Mouse (Mus musculus): ENCODE results near the gene Rad9a.

Gene Rad9a

DNA sequence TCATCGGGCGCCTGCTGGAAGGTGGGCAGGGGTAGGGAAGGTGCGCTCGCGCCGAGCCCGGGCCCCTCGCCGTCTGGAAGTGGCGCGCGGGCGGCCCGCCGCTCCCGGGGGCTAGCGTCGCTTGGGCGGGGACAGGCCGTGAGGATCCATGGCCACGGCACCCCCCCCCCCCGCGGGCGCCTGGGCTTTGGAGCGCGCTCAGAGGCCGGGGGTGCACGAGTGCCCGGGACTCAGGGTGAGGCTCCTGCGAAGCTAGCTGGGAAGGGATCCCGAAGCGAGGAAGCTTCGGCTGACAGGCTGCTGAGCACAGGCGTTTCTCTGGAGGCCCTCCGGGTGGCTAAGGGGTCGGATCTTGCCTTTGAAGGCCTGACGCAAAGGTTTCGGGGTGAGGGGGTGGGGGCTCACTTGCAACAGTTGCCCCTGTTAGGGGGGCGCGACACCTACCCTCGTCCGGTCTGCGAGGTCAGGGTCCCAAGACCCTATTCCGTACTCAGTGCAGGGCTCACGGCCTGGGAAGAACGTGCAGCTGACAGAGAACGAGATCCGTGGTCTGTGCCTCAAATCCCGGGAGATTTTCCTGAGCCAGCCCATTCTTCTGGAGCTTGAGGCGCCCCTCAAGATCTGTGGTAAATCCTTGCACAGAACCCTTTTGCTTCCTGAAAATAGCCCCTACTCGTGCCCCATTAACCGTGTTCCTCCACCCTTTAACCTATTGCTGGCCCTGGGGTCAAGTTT lies 9.0 kb downstream of the Rad9a start:
- no peak for DNase-seq

DNA sequence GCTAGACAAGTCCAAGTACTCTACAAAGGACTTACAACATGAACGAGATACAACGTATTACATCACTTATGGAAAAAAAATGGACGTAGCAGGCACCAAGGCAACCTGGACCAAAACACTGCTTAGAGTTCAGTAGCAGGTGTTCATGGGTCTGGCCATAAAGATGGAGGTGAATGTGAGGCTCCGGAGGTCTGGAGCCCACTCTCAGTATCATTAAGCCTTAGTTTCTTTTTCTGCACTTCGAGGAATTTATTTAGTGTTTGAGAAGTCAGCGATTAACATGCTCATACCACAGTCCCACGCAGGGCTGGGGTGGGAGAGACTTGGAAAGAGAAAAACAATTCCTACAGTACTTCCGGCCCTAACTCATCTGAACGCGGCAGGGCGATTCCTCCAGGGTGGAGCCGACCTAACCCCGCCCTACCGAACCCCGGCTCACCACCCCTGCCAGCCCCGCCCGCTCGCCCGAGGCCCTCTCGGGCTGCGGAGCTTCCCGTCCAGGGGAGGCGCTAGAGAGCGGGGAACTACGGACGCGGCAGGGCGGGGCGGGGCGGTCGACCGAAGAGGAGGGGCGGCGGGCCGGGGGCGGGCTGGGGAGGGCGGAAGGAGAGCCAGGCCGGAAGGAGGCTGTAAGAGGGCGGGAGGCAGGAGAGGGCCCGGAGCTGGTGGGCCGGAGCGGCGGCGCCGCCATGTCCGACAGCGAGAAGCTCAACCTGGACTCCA lies 9.8 kb downstream of the Rad9a start, which contains the start of gene Ppp1ca:
Gene Ppp1ca, plus strand, starts transcription at position 538 of the 723 bp plus-strand sequence.
- DNase-seq = peak; percentile 97

DNA sequence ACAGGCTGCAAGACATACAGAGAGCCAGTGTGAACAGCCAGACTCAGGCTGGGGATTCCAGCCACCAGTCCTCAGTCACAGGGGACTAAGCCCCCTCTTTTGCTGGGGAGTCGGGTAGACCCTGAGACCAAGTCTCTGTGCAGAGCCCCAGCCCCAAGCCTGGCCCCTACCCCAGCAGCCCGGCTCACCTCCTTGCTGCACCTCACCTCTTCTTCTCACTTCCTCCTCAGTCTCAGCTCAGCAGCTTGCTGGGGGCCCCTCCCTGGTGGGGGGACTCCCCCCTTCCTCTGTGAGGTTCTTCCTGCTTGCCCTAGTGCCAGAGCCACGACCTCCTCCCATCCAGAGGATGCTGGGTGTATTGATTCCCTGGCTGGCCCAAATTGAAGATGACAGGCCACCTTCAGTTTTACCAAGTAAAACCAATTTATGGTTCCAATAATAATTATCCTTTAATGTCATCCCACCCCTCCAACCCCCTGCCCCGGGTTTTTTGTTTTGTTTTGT lies 10.6 kb downstream of the Rad9a start, which contains the start of gene Tbc1d10c:
Gene Tbc1d10c, minus strand, starts transcription at position 454 of the 504 bp plus-strand sequence.
- DNase-seq = peak; percentile 70

DNA sequence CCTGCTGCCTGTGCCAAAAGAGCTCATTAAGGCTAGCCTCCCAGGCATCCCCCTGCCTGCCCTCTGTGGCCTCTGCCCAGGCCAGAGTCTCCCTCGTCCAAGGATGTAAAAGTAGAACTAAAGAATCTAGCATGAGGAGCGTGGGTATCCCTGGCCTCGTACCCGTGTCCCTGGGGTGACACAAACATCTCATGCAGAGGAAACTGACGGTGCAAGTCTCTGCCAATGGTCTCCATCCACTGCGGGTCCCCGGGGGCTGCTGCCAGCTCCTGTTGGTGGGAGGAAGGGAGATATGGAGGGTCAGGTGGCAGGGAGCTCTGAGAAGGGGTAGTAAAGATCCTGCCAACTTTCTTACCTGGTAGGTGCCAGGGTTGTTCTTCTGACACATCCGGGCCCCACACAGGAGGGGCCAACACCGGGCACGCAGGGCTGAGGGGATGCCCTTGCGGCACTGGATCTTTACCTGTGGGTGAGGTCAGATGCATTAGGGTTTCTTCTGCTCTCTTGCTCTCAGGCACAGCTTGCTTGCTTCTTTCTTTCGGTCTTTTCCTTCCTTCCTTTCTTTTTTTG lies 12.3 kb downstream of the Rad9a start:
- no peak for DNase-seq

DNA sequence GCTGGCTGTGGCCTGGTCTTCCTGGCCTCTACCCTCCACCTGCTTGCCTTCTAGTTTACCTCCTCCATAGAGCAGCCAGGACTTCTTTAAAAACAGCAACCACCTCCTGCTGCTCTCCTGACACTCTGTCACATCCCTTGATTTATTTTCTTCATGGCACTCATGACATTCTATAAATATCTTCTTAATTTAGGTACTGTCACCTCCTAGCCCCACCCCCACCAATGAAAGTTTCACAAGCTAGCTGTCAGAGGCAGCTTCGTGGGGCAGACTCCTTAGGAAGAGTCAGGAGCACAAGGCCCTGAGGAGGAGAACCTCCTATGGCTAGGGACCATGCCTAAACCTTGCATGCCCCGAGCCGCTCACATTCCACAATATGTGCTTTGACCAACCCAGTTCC lies 14.2 kb downstream of the Rad9a start:
- no peak for DNase-seq

DNA sequence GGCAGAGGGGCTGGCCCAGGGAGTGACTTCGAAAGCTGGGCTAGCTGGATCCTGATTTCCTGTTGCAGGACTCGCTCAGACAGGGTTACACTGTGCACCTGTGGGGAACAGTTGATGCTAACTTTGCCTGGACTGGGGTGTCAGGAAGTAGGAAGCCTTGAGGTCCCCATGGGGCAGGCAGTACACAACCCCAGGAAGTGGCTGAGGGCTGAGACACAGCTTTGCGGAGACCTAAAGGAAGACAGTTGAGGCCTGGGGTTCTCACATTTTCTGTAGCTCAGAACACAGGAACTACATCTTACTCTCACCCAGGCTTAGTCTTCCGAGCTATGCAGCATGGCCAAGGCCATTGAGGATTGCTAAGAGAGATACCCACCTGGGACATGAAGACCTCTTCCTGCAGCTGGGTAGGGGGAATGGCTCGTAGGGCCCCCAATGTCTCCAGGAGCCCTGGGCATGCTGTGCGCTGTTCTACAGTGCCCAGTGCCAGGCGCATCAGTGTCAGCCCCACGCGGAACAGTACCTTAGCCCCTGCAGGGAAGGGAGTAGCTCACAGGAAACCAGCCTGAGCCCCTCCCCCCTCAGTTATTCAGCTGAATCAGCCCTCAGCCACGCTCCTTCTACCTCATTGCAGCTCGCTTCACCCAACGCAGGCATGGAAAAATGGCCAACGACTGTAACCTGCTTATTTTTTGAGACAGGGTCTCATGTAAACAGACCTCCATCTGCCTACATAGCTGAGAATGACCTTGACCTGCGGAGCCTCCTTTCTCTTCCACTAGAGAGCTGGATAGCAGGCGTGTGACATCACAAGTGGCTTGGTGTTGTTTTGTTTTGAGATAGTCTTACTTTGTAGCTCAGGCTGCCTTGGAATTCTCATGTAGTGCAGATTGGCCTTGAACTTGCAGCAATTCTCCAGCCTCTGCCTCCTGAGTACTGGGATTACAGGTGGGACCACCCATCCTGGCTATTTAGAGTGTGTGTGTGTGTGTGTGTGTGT lies 16.2 kb downstream of the Rad9a start:
- DNase-seq = peak; percentile 44

DNA sequence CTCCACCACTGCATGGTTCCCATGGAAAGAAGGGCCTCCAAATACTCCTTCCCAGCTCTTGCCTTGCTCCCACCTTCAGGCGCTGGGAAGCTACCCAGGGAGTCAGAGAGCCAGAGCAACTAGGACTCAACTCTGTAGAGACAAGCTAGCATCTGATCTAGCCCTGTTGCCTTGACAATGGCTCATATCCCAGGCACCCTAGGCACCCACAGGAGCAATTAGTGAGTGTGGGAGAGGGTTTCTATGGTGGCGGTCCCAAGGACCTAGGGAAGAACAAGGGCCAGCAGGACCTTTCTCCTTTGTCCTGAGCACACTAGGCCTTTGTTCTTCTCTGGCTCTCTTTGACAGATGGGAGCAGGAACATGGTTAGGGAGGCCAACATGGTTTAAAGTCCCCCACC lies 17.8 kb downstream of the Rad9a start:
- DNase-seq = no peak

DNA sequence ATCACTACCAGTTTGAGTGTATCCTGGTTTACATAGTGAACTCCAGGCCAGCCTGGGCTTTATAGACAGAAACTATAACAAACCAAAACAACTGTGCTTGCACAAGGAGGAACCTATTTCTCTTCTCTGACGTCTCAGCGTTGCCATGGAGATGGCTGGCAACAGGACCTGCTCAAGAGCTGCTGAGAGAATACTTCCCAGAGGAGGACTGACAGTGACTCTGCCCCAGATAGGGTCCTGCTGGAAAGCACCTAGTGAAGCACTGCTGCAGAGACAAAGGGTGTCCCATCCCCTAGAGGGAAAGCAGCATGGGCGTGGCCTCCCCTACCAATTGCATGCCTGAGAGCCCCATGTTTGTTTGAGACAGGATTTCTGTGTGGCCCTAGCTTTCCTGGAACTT lies 19.6 kb downstream of the Rad9a start:
- peak; percentile 87 for DNase-seq

DNA sequence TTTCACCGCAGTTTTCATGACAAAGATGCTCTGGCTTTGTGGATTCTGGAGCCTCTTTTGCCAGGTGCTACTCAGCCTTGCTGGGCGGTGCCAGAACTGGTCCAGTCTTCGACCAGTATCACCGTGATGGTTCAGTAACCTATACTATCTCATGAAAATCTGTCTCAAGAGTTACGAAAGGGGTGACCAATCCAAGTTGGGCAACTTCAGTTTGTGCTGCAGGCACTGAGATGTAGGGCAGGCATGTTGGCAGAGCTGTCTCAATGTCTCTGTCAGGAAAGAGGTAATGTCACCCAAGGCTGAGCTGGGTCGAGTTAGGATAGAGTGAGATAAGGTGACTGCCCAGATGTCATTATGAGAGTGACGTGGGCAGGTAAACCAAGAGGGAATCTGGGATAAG lies 21.1 kb downstream of the Rad9a start:
- no peak for DNase-seq

DNA sequence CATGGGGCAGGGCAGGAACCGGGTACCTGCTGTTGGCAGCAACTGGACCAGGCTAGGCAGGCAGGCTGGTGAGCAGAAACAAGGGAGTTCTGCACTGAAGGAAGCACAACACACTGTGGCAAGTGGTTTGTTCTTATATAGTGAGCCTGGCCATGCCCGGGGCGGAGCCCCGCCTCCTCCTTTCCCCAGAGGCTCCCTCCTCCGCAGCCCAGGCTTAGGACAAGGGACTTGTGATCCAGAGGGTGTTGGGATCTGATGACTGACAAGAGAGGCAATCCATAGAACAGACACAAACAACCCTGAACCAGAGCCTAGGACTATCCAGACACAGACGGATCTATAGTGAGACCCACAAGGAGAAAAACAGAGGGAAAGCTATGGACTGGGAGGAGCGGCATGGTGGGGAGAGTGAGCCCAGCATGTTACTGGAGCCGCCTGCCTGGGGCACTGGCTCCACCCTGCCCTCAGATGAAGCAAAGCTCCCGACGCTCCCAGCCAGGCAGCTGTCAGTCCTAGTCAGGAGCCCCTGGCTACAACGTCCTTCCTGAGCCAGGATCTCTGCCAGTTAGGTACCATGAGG lies 26.0 kb downstream of the Rad9a start, which contains the start of gene Carns1:
Gene Carns1, minus strand, starts transcription at position 112 of the 580 bp plus-strand sequence.
- peak; percentile 56 for DNase-seq

DNA sequence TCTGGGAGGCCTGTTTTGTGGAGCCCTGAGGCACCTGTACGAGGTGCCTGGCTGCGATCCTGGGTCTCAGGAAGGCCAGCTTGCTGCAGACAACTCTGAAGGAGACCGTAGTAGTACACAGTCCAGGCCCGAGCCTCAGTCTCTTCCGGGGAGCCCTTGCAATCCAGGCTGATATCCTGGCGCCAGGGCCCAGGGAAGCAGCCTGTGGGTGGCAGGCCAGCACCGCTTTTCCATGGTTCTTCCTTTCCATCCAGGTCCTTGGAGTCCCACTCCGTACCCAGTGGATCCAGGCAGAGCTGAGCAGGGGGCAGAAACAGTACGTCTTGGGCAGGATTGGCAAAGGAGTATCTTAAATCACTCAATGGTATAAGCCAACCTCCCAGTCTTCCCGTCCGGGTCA lies 28.5 kb downstream of the Rad9a start:
- no peak for DNase-seq

DNA sequence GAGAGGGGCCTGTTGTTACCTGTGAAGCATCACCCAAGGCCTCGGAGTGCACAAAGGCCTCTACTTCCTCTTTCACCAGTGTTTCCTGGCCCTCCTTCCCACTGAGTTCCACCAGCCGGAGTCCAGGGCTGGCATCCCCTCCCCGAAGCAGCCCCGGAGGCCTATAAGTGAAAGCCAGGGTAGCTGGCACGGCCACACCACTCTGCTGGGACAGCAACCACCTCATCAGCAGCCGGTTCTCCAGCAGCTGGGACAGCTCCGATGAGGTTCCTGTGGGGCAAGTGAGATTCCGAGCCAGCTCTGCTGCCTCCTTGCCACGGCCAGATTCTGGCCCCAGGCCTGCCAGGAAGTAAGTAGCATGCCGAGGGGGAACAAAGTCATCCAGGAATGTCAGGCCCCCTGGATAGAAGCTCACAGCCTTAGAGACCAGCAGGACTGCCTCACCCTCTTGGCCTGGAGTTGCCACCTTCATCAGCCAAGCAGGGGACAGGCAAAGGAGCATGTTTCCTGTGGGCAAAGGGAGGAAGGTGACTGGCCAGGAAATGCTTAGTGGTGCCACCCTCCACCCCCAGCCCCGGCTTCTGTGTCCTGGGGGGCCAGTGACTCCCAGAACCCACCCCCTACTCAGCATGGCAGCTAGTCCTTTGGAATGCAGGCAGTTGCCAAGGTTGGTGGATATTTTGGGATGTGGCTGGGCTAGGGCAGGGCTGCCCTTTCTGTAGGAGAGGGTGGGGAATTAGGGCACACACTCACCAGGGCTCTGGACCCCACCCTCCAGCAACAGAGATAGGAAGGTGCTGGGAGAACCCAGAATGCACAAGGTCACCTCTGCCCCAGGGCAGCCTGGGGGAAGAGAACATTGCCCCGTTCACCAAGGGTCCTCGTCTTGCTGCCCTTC lies 29.8 kb downstream of the Rad9a start:
- peak; percentile 41 for DNase-seq

DNA sequence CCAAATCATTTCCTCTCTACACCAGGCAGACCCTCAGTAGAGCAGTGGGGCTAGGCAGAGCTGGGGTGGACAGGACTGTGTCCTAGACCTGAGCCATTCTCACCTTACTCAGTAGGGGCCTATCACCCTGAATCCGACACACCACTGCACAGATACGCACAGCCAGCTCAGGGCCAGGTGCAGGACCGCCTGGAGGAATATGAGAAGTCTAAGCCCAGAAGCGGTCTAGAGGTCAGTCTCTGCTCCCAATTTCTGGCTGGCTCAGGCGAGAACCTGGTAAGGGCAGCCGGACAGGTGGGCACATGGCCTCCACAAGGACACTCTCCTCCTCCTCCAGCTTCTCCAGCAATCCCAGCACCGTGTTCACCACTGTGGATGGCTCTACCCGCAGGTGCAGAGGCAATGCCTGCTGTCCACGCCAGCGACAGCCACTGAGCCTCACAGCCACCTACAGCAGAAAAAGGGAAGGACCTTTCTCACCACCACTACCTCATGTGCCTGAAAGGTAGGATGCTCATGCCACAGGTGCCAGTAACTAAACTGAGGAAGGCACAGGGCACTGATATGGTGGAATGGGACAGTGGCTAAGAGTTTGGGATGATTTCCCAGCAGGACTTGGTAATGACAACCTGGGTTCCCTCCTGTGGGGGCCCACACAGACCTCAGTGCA lies 30.6 kb downstream of the Rad9a start:
- no peak for DNase-seq

DNA sequence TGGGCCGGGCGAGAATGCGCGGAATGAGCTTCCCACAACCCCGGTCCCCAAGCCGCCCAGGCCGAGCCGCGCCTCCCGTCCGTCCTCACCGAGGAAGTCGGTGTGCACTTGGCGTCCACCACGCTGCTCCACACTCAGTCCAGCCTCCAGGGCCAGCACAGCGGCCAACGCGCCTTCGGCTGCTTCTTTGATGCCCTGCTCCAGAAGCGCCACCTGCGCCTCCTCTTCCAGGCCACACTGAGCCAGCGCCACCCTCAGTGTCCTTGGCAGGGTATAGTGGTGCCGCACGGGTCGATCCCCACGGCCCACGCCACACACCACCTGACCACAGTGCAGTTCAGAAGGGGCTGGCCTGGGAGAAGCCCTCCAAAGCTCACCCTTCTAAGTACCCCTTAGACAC lies 31.7 kb downstream of the Rad9a start:
- no peak for DNase-seq

DNA sequence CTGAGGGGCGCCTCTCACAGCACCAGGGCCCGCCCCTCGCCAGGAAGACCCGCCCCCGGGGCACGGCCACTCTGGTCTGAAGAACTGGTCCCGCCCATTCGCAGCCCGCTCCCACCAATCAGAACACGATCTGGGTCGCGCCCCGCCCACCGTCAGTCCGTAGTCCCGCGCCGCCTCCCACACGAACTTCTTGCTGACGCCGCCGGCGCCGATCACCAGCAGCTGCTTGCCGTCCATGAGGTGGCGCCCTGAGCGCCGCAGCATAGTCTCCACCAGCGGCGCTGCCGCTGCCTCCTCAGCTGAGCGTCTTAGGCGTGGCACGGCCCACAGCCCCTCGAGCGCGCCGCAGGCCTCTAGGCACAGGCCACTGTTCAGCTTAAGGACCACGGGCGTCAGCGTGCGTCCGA lies 32.1 kb downstream of the Rad9a start:
- peak; percentile 99 for DNase-seq

DNA sequence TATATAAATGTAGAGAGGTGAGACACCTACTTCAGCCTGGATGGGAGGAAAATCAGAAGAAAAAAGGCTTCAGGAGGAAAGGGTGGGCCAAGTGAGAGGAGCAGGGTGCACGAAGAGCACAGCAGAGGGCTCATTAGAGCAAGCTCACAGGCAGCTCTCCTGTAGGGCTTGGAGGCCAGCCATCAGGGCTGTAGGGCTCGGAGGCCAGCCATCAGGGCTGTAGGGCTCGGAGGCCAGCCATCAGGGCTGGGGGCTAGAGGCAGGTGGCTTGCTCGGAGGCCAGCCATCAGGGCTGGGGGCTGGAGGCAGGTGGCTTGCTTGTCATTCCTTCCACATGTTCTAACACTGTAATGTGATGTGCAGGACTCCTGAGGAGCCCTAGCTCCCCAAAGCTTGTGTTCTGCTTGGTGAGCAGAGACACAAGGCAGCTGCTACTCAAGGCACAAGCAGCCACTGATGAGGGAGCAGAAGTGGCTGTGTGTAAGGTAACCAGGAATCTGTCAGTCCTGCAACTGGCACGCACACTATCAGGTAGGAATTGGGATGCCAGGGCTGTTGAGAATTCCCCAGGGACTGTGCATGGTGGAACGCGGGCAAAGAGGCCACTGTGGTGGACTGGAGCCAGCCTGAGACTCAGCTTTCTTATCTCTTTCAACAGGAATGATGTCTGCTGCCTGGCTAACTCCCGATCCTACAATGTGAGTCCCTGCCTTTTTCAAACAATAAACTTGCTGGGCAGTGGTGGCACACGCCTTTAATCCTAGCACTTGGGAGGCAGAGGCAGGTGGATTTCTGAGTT lies 34.6 kb downstream of the Rad9a start:
- DNase-seq = no peak

DNA sequence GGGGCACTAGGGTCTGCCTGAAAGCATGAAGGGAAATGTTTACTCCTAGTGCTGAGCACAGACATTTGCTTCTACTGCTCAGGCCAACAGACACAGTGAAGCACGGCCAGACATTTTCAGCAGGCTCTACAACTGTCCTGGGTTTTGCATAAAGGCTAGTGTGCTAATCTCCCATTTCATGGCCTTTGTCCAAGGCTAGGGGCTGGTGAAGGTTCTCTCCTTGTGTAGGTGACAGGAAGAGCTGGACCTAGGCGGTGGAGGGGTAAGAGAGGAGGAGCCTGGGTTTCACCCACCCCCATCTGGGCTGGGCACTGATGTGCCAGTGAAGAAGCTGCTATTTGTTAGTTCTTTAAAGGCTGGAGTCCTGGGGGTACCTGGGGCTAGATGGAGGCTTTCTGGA lies 36.7 kb downstream of the Rad9a start:
- DNase-seq = no peak

DNA sequence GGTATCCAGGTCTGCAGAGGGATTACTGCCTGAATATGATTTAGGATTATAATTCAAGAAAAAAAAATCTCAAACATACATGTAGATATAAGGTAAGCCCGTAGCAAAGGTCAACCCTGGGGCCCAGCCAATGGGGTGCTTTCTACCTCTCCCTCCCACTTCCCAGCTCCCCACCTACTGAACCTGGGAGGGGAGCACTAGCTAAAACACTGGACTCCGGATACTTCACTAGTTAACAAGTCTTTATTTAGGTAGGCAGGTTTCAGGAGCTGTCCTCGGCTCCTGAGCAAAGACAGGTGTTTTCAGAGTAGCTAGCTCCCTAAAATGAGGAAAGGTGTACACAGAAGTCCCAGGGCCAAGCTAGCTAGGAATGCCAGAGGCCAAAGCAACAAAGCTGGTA lies 37.4 kb downstream of the Rad9a start:
- no peak for DNase-seq

DNA sequence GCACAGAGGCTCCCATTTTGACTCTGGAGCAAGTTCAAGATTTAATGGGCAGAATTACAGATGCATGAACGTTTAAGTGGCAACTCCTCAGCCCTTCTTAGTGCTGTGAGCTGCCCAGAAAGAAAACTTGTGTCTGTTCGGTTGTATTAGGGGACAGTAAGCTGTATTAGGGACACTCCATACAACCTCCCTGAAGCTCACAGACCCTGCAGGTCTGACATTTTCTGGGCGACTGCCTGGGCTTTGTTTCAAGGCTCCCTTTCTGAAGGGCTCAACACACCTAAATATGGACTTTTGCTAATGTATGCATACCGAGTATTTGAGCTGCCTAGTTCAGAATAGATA lies 37.9 kb downstream of the Rad9a start:
- DNase-seq = no peak
